Mouse (Mus musculus): Measurements from ENCODE around the gene Flot1. TPM values are rescaled to one million over a fixed set of nuclear protein-coding genes. Genes with fewer than 3 reads are reported as not detected.

Flot1 gene
- total and polyA plus RNA-seq, 3 experiments: 38.1 to 64.1 TPM; not detected in 1

DNA sequence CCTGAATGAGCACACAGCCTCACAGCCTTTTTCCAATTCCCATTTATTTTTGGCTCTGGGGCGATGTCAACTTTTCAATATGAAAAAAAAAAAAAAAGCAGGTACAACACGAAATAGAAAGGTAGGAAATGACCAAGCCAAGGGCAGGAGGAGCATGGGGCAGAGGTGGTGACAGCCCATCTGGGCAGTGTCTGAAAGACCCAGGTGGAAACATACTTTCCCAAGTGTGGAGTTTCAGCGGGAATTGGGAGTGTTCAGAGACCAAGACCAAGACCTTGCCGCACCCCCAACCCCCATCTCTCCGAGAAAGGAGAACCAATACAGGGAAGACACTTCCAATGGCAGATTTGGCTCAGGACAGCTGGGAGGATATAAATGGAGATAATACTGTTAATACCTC is 10.9 kb downstream of the Flot1 start:
- Histone ChIP-seq H3K36me3 (ENCODE audit: control insufficient read depth in 1 of 2, insufficient read depth in 2 of 2, low read length in 2 of 2) (peaks cover 11 to 33% of the 10 kb centered on the region in 2 experiments), H3K4me3 (ENCODE audit: control insufficient read depth in 1 of 2, insufficient read depth in 1 of 2, low read depth in 2 of 2, low read length in 2 of 2) (no peak overlapping the region)
- TF ChIP-seq ETS1 (IDR thresholded peaks at IDR 0.05; ENCODE audit: low read depth, low read length) (no peak), TAL1 (IDR thresholded peaks at IDR 0.05; ENCODE audit: low read length) (peak; percentile 44), GATA1 (IDR thresholded peaks at IDR 0.05; ENCODE audit: low read depth, low read length) (0 out of 2 replicates have a peak, but pooled peaks have one; percentile 10), POLR2A (IDR thresholded peaks at IDR 0.05; ENCODE audit: control insufficient read depth in 1 of 2, insufficient read depth in 1 of 2, low read depth in 1 of 2, low read length in 2 of 2, poor library complexity in 1 of 2) (peak in 1 of 2 experiments; percentile 51; a peak in 2 of 4 replicates)

DNA sequence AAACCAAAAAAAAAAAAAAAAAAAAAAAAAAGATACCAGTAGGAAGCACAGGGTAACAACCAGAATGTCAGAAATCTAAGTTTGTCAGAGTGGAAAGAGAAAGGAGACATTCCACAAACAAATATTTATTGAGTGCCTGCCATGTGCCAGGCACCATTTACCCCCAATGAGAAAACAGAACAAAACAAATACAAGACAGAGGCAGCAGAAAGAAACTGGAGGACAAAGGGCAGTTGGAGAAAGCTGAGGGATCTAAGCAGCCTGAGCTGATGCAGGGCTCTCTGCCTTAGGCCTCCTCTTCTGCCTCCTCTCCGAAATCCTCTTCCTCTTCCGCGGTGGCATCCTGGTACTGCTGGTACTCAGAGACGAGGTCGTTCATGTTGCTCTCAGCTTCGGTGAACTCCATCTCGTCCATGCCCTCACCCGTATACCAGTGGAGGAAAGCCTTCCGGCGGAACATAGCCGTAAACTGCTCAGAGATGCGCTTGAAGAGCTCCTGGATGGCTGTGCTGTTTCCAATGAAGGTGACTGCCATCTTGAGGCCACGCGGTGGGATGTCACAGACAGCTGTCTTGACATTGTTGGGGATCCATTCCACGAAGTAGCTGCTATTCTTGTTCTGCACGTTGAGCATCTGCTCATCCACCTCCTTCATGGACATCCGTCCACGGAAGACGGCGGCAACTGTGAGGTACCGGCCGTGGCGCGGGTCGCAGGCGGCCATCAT is 11.8 kb downstream of the Flot1 start:
- peak; percentile 60 for DNase-seq (ENCODE audit: low read depth, low spot score)
- Histone ChIP-seq H3K4me1 (ENCODE audit: control insufficient read depth in 1 of 2, insufficient read depth in 2 of 2, low read length in 2 of 2) (peaks cover 0 to 47% of the 10 kb centered on the region in 2 experiments), H3K9me3 (replicated peaks; ENCODE audit: insufficient read depth, low read length) (no peaks in the 10 kb centered on the region), H3K27ac (ENCODE audit: control insufficient read depth, low read depth, low read length) (peak overlapping the region; percentile 78), H3K36me3 (ENCODE audit: control insufficient read depth in 1 of 2, insufficient read depth in 2 of 2, low read length in 2 of 2) (peaks cover 11 to 41% of the 10 kb centered on the region in 2 experiments), H3K79me2 (ENCODE audit: control insufficient read depth, insufficient read depth, low read length, poor library complexity) (peaks cover 37% of the 10 kb centered on the region), H3K9ac (ENCODE audit: control insufficient read depth, low read depth, low read length, poor library complexity, severe bottlenecking) (peak overlapping the region; percentile 99), H3K4me3 (ENCODE audit: control insufficient read depth in 1 of 2, insufficient read depth in 1 of 2, low read depth in 2 of 2, low read length in 2 of 2) (peak overlapping the region; percentile 12 to 99; a peak in 3 of 4 replicates), H3K27me3 (ENCODE audit: control insufficient read depth in 1 of 2, insufficient read depth in 2 of 2, low read length in 2 of 2) (no peaks in the 10 kb centered on the region)
- TF ChIP-seq CTCF (IDR thresholded peaks at IDR 0.05 in 2 of 3, conservative IDR thresholded peaks at IDR 0.05 in 1 of 3; ENCODE audit: control insufficient read depth in 1 of 3, insufficient read depth in 1 of 3, low read depth in 2 of 3, low read length in 3 of 3, poor library complexity in 1 of 3, severe bottlenecking in 1 of 3): peak in 1 of 3 experiments; percentile 11; a peak in 1 of 6 replicates
- no peak for TF ChIP-seq ZKSCAN1 (IDR thresholded peaks at IDR 0.05; ENCODE audit: low read depth, low read length)

More for the DNA sequence above, 10.9 kb downstream of the Flot1 start:
- H3K27me3 ChIP-seq (ENCODE audit: control insufficient read depth in 1 of 2, insufficient read depth in 2 of 2, low read length in 2 of 2): no peaks in the 10 kb centered on the region
- no peaks in the 10 kb centered on the region for H3K9me3 ChIP-seq (replicated peaks; ENCODE audit: insufficient read depth, low read length)
- H3K79me2 ChIP-seq (ENCODE audit: control insufficient read depth, insufficient read depth, low read length, poor library complexity): peaks cover 34% of the 10 kb centered on the region
- peaks cover 0 to 38% of the 10 kb centered on the region in 2 experiments; a peak in 3 of 4 replicates for H3K4me1 ChIP-seq (ENCODE audit: control insufficient read depth in 1 of 2, insufficient read depth in 2 of 2, low read length in 2 of 2)
- peak overlapping the region; percentile 99 for H3K9ac ChIP-seq (ENCODE audit: control insufficient read depth, low read depth, low read length, poor library complexity, severe bottlenecking)
- DNase-seq (ENCODE audit: low read depth, low spot score): peak; percentile 60
- H3K27ac ChIP-seq (ENCODE audit: control insufficient read depth, low read depth, low read length): peak overlapping the region; percentile 78

- peak overlapping the region; percentile 99 for H3K9ac ChIP-seq (ENCODE audit: control insufficient read depth, low read depth, low read length, poor library complexity, severe bottlenecking)
- TF ChIP-seq BHLHE40 (IDR thresholded peaks at IDR 0.05; ENCODE audit: borderline replicate concordance, low read depth, low read length): no peak
- no peak for TF ChIP-seq MXI1 (IDR thresholded peaks at IDR 0.05; ENCODE audit: low read depth, low read length)
- no peak for TF ChIP-seq ZNF384 (IDR thresholded peaks at IDR 0.05; ENCODE audit: low read depth, low read length)
- TF ChIP-seq USF1 (IDR thresholded peaks at IDR 0.05; ENCODE audit: low read depth, low read length): no peak
- TF ChIP-seq MAX (IDR thresholded peaks at IDR 0.05; ENCODE audit: low read length): no peak
- no peak for TF ChIP-seq MAZ (IDR thresholded peaks at IDR 0.05; ENCODE audit: low read depth, low read length)
- no peak for TF ChIP-seq KAT2A (conservative IDR thresholded peaks at IDR 0.05; ENCODE audit: low read depth, low read length)
- TF ChIP-seq NELFE (IDR thresholded peaks at IDR 0.05; ENCODE audit: low read depth, low read length): no peak
- no peak for TF ChIP-seq MYB (IDR thresholded peaks at IDR 0.05; ENCODE audit: low read depth, low read length)
- no peak for TF ChIP-seq JUND (IDR thresholded peaks at IDR 0.05; ENCODE audit: low read depth, low read length)
- no peak for TF ChIP-seq MEF2A (IDR thresholded peaks at IDR 0.05; ENCODE audit: extremely low read depth, insufficient replicate concordance, low read depth, low read length, poor library complexity, severe bottlenecking)
- no peak for TF ChIP-seq RAD21 (IDR thresholded peaks at IDR 0.05; ENCODE audit: low read depth, low read length)
- TF ChIP-seq POLR2A (IDR thresholded peaks at IDR 0.05; ENCODE audit: control insufficient read depth in 1 of 2, insufficient read depth in 1 of 2, low read depth in 1 of 2, low read length in 2 of 2, poor library complexity in 1 of 2): no peak; a peak in 1 of 4 replicates
- no peak for TF ChIP-seq CHD2 (IDR thresholded peaks at IDR 0.05; ENCODE audit: low read length)
- TF ChIP-seq GABPA (IDR thresholded peaks at IDR 0.05; ENCODE audit: low read depth, low read length): no peak
- peaks cover 37% of the 10 kb centered on the region for H3K79me2 ChIP-seq (ENCODE audit: control insufficient read depth, insufficient read depth, low read length, poor library complexity)
- H3K27ac ChIP-seq (ENCODE audit: control insufficient read depth, low read depth, low read length): peak overlapping the region; percentile 82
- DNase-seq (ENCODE audit: low read depth, low spot score): no peak
- peak overlapping the region; percentile 39 to 99 for H3K4me3 ChIP-seq (ENCODE audit: control insufficient read depth in 1 of 2, insufficient read depth in 1 of 2, low read depth in 2 of 2, low read length in 2 of 2)
- no peaks in the 10 kb centered on the region for H3K27me3 ChIP-seq (ENCODE audit: control insufficient read depth in 1 of 2, insufficient read depth in 2 of 2, low read length in 2 of 2)
- H3K9me3 ChIP-seq (replicated peaks; ENCODE audit: insufficient read depth, low read length): no peaks in the 10 kb centered on the region
- H3K4me1 ChIP-seq (ENCODE audit: control insufficient read depth in 1 of 2, insufficient read depth in 2 of 2, low read length in 2 of 2): peaks cover 0 to 49% of the 10 kb centered on the region in 2 experiments
- H3K36me3 ChIP-seq (ENCODE audit: control insufficient read depth in 1 of 2, insufficient read depth in 2 of 2, low read length in 2 of 2): peaks cover 11 to 46% of the 10 kb centered on the region in 2 experiments
These were observed 12.6 kb downstream of the Flot1 start for GRCm38 (mm10) chr17:35835424-35836140.
